Mouse (Mus musculus): ENCODE data around the gene Map3k21. TPM values are rescaled to one million over a fixed set of nuclear protein-coding genes. Genes with fewer than 3 reads are reported as not detected.

Map3k21 gene
- total RNA-seq, 1 experiment from 2014 or later, result not detected

- ATAC-seq (replicated peaks; ENCODE audit: insufficient number of reproducible peaks, low FRiP score, low TSS enrichment, poor library complexity, severe bottlenecking), result no peak
Measured at GRCm38 (mm10) chr8:125957226-125957993, 47.2 kb downstream of the Map3k21 start.

GRCm38 (mm10) chr8:125957994-125958368 lies 47.7 kb downstream of the Map3k21 start:
- ATAC-seq (replicated peaks; ENCODE audit: insufficient number of reproducible peaks, low FRiP score, low TSS enrichment, poor library complexity, severe bottlenecking), result no peak

- ATAC-seq (replicated peaks; ENCODE audit: insufficient number of reproducible peaks, low FRiP score, low TSS enrichment, poor library complexity, severe bottlenecking), result no peak
Measured at GRCm38 (mm10) chr8:125959363-125959771, 49.1 kb downstream of the Map3k21 start.

- no peak for ATAC-seq (replicated peaks; ENCODE audit: insufficient number of reproducible peaks, low FRiP score, low TSS enrichment, poor library complexity, severe bottlenecking)
Measured at GRCm38 (mm10) chr8:125960037-125960436, 49.8 kb downstream of the Map3k21 start.

GRCm38 (mm10) chr8:125961790-125962189 lies 51.5 kb downstream of the Map3k21 start:
- no peak for ATAC-seq (replicated peaks; ENCODE audit: insufficient number of reproducible peaks, low FRiP score, low TSS enrichment, poor library complexity, severe bottlenecking)

GRCm38 (mm10) chr8:125963807-125964211 lies 53.6 kb downstream of the Map3k21 start:
- no peak for ATAC-seq (replicated peaks; ENCODE audit: insufficient number of reproducible peaks, low FRiP score, low TSS enrichment, poor library complexity, severe bottlenecking)

GRCm38 (mm10) chr8:125971336-125971735 lies 61.1 kb downstream of the Map3k21 start:
- ATAC-seq (replicated peaks; ENCODE audit: insufficient number of reproducible peaks, low FRiP score, low TSS enrichment, poor library complexity, severe bottlenecking), result no peak

GRCm38 (mm10) chr8:125975981-125976380 lies 65.7 kb downstream of the Map3k21 start:
- ATAC-seq (replicated peaks; ENCODE audit: insufficient number of reproducible peaks, low FRiP score, low TSS enrichment, poor library complexity, severe bottlenecking), result no peak

GRCm38 (mm10) chr8:125980826-125981225 lies 70.6 kb downstream of the Map3k21 start:
- ATAC-seq (replicated peaks; ENCODE audit: insufficient number of reproducible peaks, low FRiP score, low TSS enrichment, poor library complexity, severe bottlenecking), result no peak

- ATAC-seq (replicated peaks; ENCODE audit: insufficient number of reproducible peaks, low FRiP score, low TSS enrichment, poor library complexity, severe bottlenecking), result no peak
Measured at GRCm38 (mm10) chr8:125983515-125983914, 73.3 kb downstream of the Map3k21 start.

- no peak for ATAC-seq (replicated peaks; ENCODE audit: insufficient number of reproducible peaks, low FRiP score, low TSS enrichment, poor library complexity, severe bottlenecking)
Measured at GRCm38 (mm10) chr8:125984140-125984539, 73.9 kb downstream of the Map3k21 start.

GRCm38 (mm10) chr8:125985364-125985763 lies 75.1 kb downstream of the Map3k21 start:
- no peak for ATAC-seq (replicated peaks; ENCODE audit: insufficient number of reproducible peaks, low FRiP score, low TSS enrichment, poor library complexity, severe bottlenecking)

GRCm38 (mm10) chr8:125986999-125987589 lies 76.8 kb downstream of the Map3k21 start:
- ATAC-seq (replicated peaks; ENCODE audit: insufficient number of reproducible peaks, low FRiP score, low TSS enrichment, poor library complexity, severe bottlenecking), result no peak

GRCm38 (mm10) chr8:125987996-125988395 lies 77.7 kb downstream of the Map3k21 start:
- ATAC-seq (replicated peaks; ENCODE audit: insufficient number of reproducible peaks, low FRiP score, low TSS enrichment, poor library complexity, severe bottlenecking), result no peak

- ATAC-seq (replicated peaks; ENCODE audit: insufficient number of reproducible peaks, low FRiP score, low TSS enrichment, poor library complexity, severe bottlenecking), result no peak
Measured at GRCm38 (mm10) chr8:125993636-125994035, 83.4 kb downstream of the Map3k21 start.

- ATAC-seq (replicated peaks; ENCODE audit: insufficient number of reproducible peaks, low FRiP score, low TSS enrichment, poor library complexity, severe bottlenecking), result no peak
Measured at GRCm38 (mm10) chr8:125995101-125995986, 85.1 kb downstream of the Map3k21 start, which contains the start of gene Kcnk1. TSS of gene Kcnk1 (plus strand) at chr8:125995170.

- no peak for ATAC-seq (replicated peaks; ENCODE audit: insufficient number of reproducible peaks, low FRiP score, low TSS enrichment, poor library complexity, severe bottlenecking)
Measured at GRCm38 (mm10) chr8:125996031-125996839, 86.0 kb downstream of the Map3k21 start.

- no peak for ATAC-seq (replicated peaks; ENCODE audit: insufficient number of reproducible peaks, low FRiP score, low TSS enrichment, poor library complexity, severe bottlenecking)
Measured at GRCm38 (mm10) chr8:125996980-125997379, 86.7 kb downstream of the Map3k21 start.
